Mouse (Mus musculus): Measurements from ENCODE around the gene Usp7. TPM values are rescaled to one million over a fixed set of nuclear protein-coding genes. Genes with fewer than 3 reads are reported as not detected.
A peak's percentile ranks its signal among the peaks of the same experiment; 100 is the strongest.

Gene Usp7
- total and polyA plus RNA-seq, 3 experiments = 94.2 to 425 (median 101) TPM

DNA sequence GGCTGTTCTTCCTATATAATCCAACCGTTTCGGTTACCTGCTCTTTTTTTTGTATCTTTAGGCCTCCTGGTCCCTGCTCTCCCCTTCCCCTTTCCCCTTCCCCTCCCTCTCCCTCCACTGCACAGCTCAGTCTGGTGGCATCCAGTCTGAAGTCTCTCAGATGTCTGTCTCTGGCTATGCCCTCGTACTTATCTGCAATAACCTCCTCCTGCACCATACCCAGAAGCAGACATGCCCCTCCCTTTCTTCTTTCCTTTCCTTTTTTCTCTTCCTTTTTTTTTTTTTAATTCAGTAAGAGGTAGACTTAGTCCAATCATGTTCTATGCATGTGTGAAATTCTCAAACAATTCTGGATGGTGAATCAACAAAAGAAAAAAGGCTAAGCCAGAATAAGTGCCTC, 48.1 kb downstream of the Usp7 start (continued):
- TF ChIP-seq USF1 (IDR thresholded peaks at IDR 0.05; ENCODE audit: low read depth, low read length) (no peak), ZMIZ1 (IDR thresholded peaks at IDR 0.05; ENCODE audit: low read depth, low read length) (no peak), ZNF384 (IDR thresholded peaks at IDR 0.05; ENCODE audit: low read depth, low read length) (peak; percentile 92), ZC3H11A (IDR thresholded peaks at IDR 0.05; ENCODE audit: low read depth, low read length) (no peak), UBTF (IDR thresholded peaks at IDR 0.05; ENCODE audit: borderline replicate concordance, insufficient read depth, low read depth, low read length) (no peak), GABPA (IDR thresholded peaks at IDR 0.05; ENCODE audit: low read depth, low read length) (no peak), USF2 (IDR thresholded peaks at IDR 0.05; ENCODE audit: borderline replicate concordance in 1 of 2, insufficient read depth in 1 of 2, low read depth in 1 of 2, low read length in 2 of 2) (no peak), RAD21 (IDR thresholded peaks at IDR 0.05; ENCODE audit: low read depth, low read length) (no peak), TAL1 (IDR thresholded peaks at IDR 0.05; ENCODE audit: low read length) (no peak), RCOR1 (IDR thresholded peaks at IDR 0.05; ENCODE audit: low read depth, low read length) (0 out of 2 replicates have a peak, but pooled peaks have one; percentile 27)

DNA sequence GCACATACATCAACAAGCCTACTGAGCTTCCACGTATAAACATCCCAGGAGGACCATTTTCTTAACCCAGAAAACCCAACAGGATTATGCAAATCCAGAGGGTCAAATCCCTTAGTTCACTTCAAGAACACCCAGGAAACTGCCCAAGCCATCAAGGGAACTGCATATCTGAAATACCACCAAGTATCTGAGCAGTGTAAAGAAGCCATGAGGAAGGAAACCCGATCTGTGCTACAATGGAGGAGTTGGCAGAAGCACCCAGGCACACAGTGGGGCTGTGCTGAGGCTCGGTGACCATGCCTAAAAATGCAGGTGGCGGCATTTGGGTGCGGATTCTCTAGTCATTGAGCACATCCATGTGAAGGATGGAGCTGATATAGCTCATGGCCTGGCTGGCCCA, 50.4 kb downstream of the Usp7 start:
- Histone ChIP-seq H3K4me3 (ENCODE audit: control insufficient read depth in 1 of 2, insufficient read depth in 1 of 2, low read depth in 2 of 2, low read length in 2 of 2) (no peak overlapping the region), H3K9ac (ENCODE audit: control insufficient read depth, low read depth, low read length, poor library complexity, severe bottlenecking) (no peak overlapping the region), H3K4me1 (ENCODE audit: control insufficient read depth in 1 of 2, insufficient read depth in 2 of 2, low read length in 2 of 2) (peaks cover 10 to 28% of the 10 kb centered on the region in 2 experiments), H3K9me3 (replicated peaks; ENCODE audit: insufficient read depth, low read length) (no peaks in the 10 kb centered on the region), H3K27me3 (ENCODE audit: control insufficient read depth in 1 of 2, insufficient read depth in 2 of 2, low read length in 2 of 2) (no peaks in the 10 kb centered on the region), H3K79me2 (ENCODE audit: control insufficient read depth, insufficient read depth, low read length, poor library complexity) (peaks cover 22% of the 10 kb centered on the region), H3K27ac (ENCODE audit: control insufficient read depth, low read depth, low read length) (no peak overlapping the region), H3K36me3 (ENCODE audit: control insufficient read depth in 1 of 2, insufficient read depth in 2 of 2, low read length in 2 of 2) (peaks cover 0 to 19% of the 10 kb centered on the region in 2 experiments; a peak in 2 of 4 replicates)
- no peak for TF ChIP-seq POLR2AphosphoS2 (IDR thresholded peaks at IDR 0.05; ENCODE audit: low read length)
- no peak for TF ChIP-seq ZC3H11A (IDR thresholded peaks at IDR 0.05; ENCODE audit: low read depth, low read length)
- TF ChIP-seq POLR2AphosphoS5 (IDR thresholded peaks at IDR 0.05; ENCODE audit: borderline replicate concordance, low read depth, low read length) = no peak
- TF ChIP-seq ZKSCAN1 (IDR thresholded peaks at IDR 0.05; ENCODE audit: low read depth, low read length) = peak; percentile 70
- DNase-seq (ENCODE audit: low read depth, low spot score) = no peak

DNA sequence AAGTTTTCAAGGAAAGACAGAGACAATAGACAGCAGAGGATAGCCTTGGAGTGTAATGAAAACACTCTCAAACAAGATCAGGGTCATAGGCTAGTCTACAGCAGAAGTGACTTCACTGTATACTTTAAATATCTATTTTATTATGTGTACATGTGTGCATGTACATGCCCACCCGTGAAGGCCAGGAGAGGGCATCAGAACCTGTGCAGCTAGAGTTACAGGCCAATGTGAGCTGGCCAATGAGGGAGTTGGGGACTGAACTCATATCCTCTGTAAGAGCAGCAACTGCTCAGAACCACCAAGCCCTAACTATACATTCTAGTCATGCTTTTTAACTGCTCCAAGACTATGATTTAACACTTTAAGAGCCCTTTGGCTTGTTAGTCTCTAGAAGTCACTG, 51.0 kb downstream of the Usp7 start:
- Histone ChIP-seq H3K4me3 (ENCODE audit: control insufficient read depth in 1 of 2, insufficient read depth in 1 of 2, low read depth in 2 of 2, low read length in 2 of 2) (no peak overlapping the region), H3K4me1 (ENCODE audit: control insufficient read depth in 1 of 2, insufficient read depth in 2 of 2, low read length in 2 of 2) (peaks cover 5 to 24% of the 10 kb centered on the region in 2 experiments), H3K79me2 (ENCODE audit: control insufficient read depth, insufficient read depth, low read length, poor library complexity) (peaks cover 28% of the 10 kb centered on the region), H3K27me3 (ENCODE audit: control insufficient read depth in 1 of 2, insufficient read depth in 2 of 2, low read length in 2 of 2) (no peaks in the 10 kb centered on the region), H3K27ac (ENCODE audit: control insufficient read depth, low read depth, low read length) (no peak overlapping the region), H3K9me3 (replicated peaks; ENCODE audit: insufficient read depth, low read length) (no peaks in the 10 kb centered on the region), H3K36me3 (ENCODE audit: control insufficient read depth in 1 of 2, insufficient read depth in 2 of 2, low read length in 2 of 2) (peaks cover 0 to 14% of the 10 kb centered on the region in 2 experiments; a peak in 2 of 4 replicates), H3K9ac (ENCODE audit: control insufficient read depth, low read depth, low read length, poor library complexity, severe bottlenecking) (no peak overlapping the region)
- no peak for DNase-seq (ENCODE audit: low read depth, low spot score)
- peak; percentile 26; the same call in 1 of the 2 replicates for TF ChIP-seq SMC3 (IDR thresholded peaks at IDR 0.05; ENCODE audit: low read depth, low read length)
- no peak for TF ChIP-seq ZKSCAN1 (IDR thresholded peaks at IDR 0.05; ENCODE audit: low read depth, low read length)
- TF ChIP-seq CTCF (IDR thresholded peaks at IDR 0.05 in 2 of 3, conservative IDR thresholded peaks at IDR 0.05 in 1 of 3; ENCODE audit: control insufficient read depth in 1 of 3, insufficient read depth in 1 of 3, low read depth in 2 of 3, low read length in 3 of 3, poor library complexity in 1 of 3, severe bottlenecking in 1 of 3) = peak in 2 of 3 experiments; percentile 13 to 16; a peak in 1 of 6 replicates

Data from MEL (cell line).